ENCODE assay signal across 8 mouse cellular contexts in the genomic region with DNA sequence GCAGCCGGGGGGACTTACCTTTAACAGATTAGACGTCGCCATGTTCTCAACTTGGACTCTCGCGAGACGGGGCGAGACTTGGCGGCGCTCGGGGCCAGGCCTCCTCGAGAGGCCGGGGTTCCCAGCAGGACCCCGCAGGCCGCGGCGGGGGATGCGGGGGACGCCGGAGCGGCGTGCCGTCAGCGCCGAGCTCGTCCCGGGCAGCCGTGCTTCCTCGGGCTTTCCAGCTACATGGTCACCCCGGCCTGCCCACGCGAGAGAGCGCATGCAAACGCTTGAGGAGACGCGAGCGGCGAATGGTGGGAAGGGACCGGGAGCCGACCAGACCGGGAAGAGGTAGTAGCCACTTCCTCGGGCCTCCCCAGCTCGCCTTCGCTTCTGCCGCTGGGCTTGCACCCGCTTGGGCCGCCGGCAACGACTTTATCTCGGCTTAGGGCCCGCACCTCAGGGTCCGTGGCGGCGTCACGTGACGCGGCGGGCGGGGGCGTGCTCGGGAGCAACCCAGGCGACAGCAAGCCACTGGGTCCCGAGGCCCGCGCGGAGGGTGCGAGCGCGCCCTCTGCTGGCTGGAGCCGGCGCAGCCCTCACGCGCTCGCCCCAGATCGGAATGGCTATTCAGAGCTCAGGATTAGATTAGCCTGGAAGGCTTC. TPM values are rescaled to one million over a fixed set of nuclear protein-coding genes. Genes with fewer than 3 reads are reported as not detected.
A peak's percentile ranks its signal among the peaks of the same experiment; 100 is the strongest.
DNase-seq lines count a peak whose midpoint lies in the region; ATAC-seq lines count a peak whose summit lies in the region.

No protein-coding gene starts in this region.

- peak overlapping the region; percentile 92 for H3K4me3 ChIP-seq in hindbrain, embryonic 12.5 days

- peaks cover 3% of the 10 kb centered on the region; the same call in 1 of the 2 replicates for H3K36me3 ChIP-seq in hindbrain, embryonic 12.5 days

- H3K27me3 ChIP-seq in hindbrain, embryonic 12.5 days = no peaks in the 10 kb centered on the region

- H3K9me3 ChIP-seq in hindbrain, embryonic 12.5 days (replicated peaks) = no peaks in the 10 kb centered on the region

- peaks cover 20% of the 10 kb centered on the region for H3K4me1 ChIP-seq in hindbrain, embryonic 12.5 days

- H3K4me2 ChIP-seq in hindbrain, embryonic 12.5 days (replicated peaks) = peak overlapping the region; percentile 67

- DNase-seq in MN1 (ENCODE audit: low spot score) = peak; percentile 94
- peak; percentile 92 for DNase-seq in cerebellum, adult 9-10 months
- peak; percentile 76 to 90 for DNase-seq in frontal cortex, adult 2 months (ENCODE audit: extremely low spot score in 1 of 2, low spot score in 1 of 2)
- peak; percentile 93 to 94 for DNase-seq in layer of hippocampus, postnatal 14 days (ENCODE audit: low spot score in 2 of 2)
- DNase-seq in lung, postnatal 14 days = peak; percentile 97
- DNase-seq in retina, adult 2 months (ENCODE audit: low read depth, low spot score) = peak; percentile 92
- DNase-seq in thymus, postnatal 36 days = peak; percentile 94 to 95

- H3K9ac ChIP-seq in hindbrain, embryonic 12.5 days = peak overlapping the region; percentile 96

- peak; percentile 97 for ATAC-seq in hindbrain, embryonic 12.5 days (ENCODE audit: low FRiP score)

- under 1% methylated on average over 73 of the region's 74 CpGs for WGBS in hindbrain, embryonic 12.5 days

- H3K27ac ChIP-seq in hindbrain, embryonic 12.5 days = peak overlapping the region; percentile 98

RNA-seq across cellular contexts. Expression of a gene that starts 2.7 kb away (rescaled TPM):
- polyA plus RNA-seq in frontal cortex, adult 2 months (2012; rRNA removed) = 23.5 and 24.7 TPM in 2 replicates
- polyA plus RNA-seq in hindbrain, embryonic 12.5 days (2016; fragmentation: Nextera tagmentation; extraction: Ambion mirVana) = 49.1 and 49.8 TPM in 2 replicates
- 10 to 100 TPM; 58.4 to 59.1 TPM for total RNA-seq in layer of hippocampus, postnatal 14 days (2021)

RNA-seq across cellular contexts. Expression of a gene that starts 38.9 kb away (rescaled TPM):
- polyA plus RNA-seq in frontal cortex, adult 2 months (2012; rRNA removed) = 0.78 and 0.94 TPM in 2 replicates
- polyA plus RNA-seq in hindbrain, embryonic 12.5 days (2016; fragmentation: Nextera tagmentation; extraction: Ambion mirVana) = 3.1 and 3.2 TPM in 2 replicates
- 1 to 10 TPM; 1.6 to 1.8 TPM for total RNA-seq in layer of hippocampus, postnatal 14 days (2021)

RNA-seq across cellular contexts. Expression of a gene that starts 57.0 kb away (rescaled TPM):
- polyA plus RNA-seq in frontal cortex, adult 2 months (2012; rRNA removed) = 77.5 and 83.4 TPM in 2 replicates
- polyA plus RNA-seq in hindbrain, embryonic 12.5 days (2016; fragmentation: Nextera tagmentation; extraction: Ambion mirVana) = 82.6 and 103 TPM in 2 replicates
- total RNA-seq in layer of hippocampus, postnatal 14 days (2021) = 100 to 1,000 TPM in 1 of 2 experiments, 10 to 100 TPM in 1; 94.1 to 102 TPM

Comparison
In these comparisons a context has a peak if more than half of its experiments do, and no peak if none do; other contexts are left out.
1. Peak in every context shown above with its lines: DNase-seq, ATAC-seq, H3K4me3 ChIP-seq and H3K27ac ChIP-seq.